Mouse (Mus musculus) olfactory bulb, adult 2 months (tissue): ENCODE results near the gene Slc15a5.

Experiments
- CTCF ChIP-seq: fragments of 200-500 bp; IDR thresholded peaks from 2 replicates; pipeline ENCODE4 v1.5.1; 2012; ENCODE audit warnings: low read depth, mild to moderate bottlenecking, low read length, moderate library complexity; ENCODE audit not compliant: insufficient read depth
- POLR2A ChIP-seq: fragments of 200-500 bp; IDR thresholded peaks from 2 replicates; pipeline ENCODE4 v1.6.1; 2012; ENCODE audit warnings: mild to moderate bottlenecking, low read depth, low read length, moderate library complexity; ENCODE audit not compliant: insufficient read depth

DNA sequence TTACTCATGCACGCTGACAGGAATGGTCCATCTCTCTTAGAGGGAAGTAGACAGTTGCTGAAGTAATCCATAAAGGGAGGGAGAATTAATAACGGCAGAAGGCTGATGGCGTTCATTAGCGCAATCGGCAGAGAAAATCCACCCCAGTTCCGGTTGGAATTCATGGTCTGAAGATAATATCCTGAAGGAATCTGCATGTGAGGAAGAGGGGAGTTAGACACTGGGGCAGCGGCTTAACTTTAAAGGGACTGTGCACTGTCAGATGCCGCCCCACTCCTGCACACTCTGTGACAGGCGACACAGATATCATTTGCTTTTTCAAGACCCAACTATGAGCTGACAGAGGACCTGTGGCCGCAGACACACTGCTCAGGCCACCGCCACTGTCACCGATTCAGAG, 42.8 kb downstream of the Slc15a5 start:
- TF ChIP-seq POLR2A (no peak), CTCF (no peak)
